Mouse (Mus musculus): Measurements from ENCODE around the gene Gns. TPM values are rescaled to one million over a fixed set of nuclear protein-coding genes. Genes with fewer than 3 reads are reported as not detected.

Gene Gns
- total RNA-seq, 1 experiment from 2014 or later, result 88.1 TPM

DNA sequence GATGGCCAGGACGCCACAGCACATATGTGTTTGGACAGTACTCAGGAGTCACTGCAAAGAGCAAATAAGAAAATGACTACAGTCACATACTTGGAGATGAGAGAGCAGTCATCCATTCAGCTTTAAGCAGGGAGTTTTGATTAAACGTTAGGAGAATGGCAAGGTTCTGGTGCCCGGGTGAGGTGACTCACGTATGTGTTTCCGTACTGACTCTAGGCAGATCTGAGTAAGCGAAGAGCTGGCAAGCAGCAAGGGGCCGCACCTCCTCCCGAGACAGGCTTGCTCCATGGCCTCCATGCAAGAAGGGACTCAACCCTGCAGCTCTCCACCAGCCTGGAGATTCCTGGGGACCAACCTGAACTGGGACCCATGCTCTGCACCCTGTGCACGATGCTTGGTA lies 78.9 kb downstream of the Gns start:
- no peak for ATAC-seq (replicated peaks; ENCODE audit: insufficient number of reproducible peaks, low FRiP score, low TSS enrichment, poor library complexity, severe bottlenecking)

DNA sequence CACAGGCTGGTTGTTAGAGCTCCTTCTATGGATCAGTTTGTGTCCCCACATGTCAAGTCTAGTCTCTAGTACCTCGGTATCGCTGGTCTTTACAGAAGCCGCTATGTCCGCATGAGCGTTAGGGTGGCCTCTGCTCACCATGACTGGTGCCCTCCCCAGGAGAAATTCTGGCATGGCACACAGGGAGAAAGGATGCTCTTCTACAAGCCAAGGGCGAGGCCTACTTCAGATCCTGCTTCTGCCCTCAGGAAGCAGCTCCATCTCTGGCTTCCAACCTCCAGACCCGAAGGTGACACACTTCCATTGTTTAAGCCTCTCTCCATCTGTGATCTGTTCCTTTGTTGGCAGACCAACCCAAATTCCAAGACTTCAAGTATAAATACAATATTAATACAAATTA lies 79.3 kb downstream of the Gns start:
- ATAC-seq (replicated peaks; ENCODE audit: insufficient number of reproducible peaks, low FRiP score, low TSS enrichment, poor library complexity, severe bottlenecking), result no peak

DNA sequence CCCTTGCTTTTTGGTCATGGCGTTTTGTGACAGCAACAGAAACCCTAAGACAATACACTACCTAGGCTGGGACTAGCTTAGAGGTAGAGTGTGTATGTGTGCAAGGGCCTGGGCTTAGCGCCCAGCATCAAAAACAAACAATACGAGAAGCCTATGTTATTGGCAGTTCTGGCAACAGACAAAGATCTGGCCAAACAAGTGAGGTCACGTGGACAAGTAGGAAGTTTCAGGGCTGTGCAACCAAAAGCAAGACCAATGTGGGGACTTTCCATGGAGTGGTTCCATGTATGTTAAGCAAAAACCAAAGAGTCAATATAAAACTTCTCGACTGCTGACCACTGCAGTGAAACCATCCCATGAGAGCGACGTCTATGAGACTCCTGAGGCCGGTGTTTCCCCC lies 80.9 kb downstream of the Gns start:
- no peak for ATAC-seq (replicated peaks; ENCODE audit: insufficient number of reproducible peaks, low FRiP score, low TSS enrichment, poor library complexity, severe bottlenecking)

Other genes starting within 250 kb of the Gns start
- 4.9 to 18.6 TPM (median 9.3 TPM) in 3 replicates for gene Tbc1d30, start 13.8 kb upstream of the Gns start, total RNA-seq (2017)
- gene Rassf3, start 111.3 kb downstream of the Gns start, total RNA-seq (2017), result 80.1 to 98.6 TPM (median 93.0 TPM) in 3 replicates
- gene Tbk1, start 221.7 kb downstream of the Gns start, total RNA-seq (2017), result 135 to 157 TPM (median 139 TPM) in 3 replicates